Mouse (Mus musculus) brain, adult 2 months (tissue): ENCODE measurements around the gene Spryd4.
"Not testable (repeated sequence)": the region's sequence is repeated elsewhere in the genome, so short reads cannot be mapped to it uniquely, and the experiment has no call there.

ENCODE experiments used
- DNase-seq: peaks from one replicate; pipeline ENCODE4 v3.0.0; 2011; ENCODE audit warnings: low read depth, low spot score

Gene Spryd4

DNA sequence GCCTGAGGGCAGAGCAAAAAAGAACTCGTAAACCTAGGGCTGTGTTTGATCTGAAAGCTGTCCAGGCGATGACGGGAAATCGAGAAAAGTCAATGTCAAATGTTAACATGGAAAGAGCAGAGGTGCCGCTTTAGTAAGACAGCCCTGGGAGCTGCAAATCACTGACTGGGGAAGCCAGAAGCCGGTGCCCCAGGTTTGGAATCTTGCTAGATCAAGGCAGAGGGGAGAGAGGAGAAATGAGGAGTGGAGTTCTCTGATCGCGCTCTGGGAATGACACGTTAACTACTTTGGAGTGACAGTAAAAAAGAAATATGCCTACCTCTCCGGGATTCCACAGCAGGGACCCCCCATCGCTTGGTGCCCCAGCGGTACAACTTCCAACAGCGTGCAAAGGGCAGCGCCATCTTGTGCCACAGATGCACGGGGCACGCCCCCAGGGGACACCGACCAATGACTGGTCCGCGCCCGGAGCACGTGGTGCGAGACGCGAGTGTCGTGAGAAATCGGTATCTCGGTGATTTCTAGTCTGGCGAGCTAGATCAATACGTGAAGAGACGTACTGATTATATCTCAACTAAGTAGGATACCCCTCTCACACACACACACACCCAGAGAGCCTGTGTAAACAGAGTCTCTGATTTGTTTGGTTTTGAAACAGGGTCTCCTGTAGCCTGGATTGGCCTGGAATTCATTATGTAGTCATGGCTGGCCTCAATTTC lies at the start of gene Spryd4:
Gene Spryd4 (minus strand): TSS at position 418 of the 719 bp plus-strand sequence.
- peak; percentile 95 for DNase-seq

GRCm38 (mm10) chr10:128260376-128260775 lies 48.8 kb upstream of the Spryd4 start:
- DNase-seq: not testable (repeated sequence)

- DNase-seq: no peak
Measured at GRCm38 (mm10) chr10:128259946-128260345, 48.3 kb upstream of the Spryd4 start.

GRCm38 (mm10) chr10:128258953-128259352 lies 47.3 kb upstream of the Spryd4 start:
- DNase-seq: peak; percentile 44

DNA sequence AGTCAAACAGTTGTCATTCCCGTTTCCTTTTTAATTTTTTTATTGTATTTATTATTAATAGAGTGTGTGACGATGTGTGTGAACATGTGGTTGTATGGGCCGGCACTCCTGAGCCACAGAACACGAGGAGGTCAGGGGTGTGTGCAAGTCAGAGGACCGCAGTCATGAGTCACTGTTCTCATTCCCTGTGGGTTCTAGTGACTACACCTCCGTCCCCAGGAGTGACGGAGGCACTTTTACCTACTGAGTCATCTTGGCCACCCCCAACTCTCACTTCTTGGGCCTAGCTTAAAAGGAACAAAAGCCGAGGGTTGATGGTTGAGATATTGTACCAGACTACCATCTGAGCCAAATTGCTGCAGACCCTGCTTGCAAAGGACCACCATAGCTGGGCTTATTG lies 44.7 kb upstream of the Spryd4 start:
- DNase-seq: peak; percentile 56

DNA sequence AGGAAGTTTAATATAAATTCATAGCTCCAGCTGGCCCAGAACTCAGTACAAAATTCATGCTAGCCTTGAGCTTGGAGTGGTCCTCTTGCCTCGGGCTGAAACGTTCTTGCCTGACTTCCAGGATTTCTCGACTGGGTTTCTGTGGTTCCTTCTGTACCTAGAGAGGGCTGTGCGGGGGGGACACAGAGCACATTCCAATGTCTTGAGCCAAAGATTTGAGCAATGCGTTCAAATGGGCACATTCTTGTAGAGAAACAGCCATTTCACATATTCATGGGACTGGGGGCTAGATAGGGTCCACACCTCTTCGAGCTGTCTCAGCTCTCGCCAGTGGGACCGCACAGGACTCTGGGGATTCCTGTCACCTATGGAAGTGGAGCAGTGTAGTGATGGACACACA lies 44.3 kb upstream of the Spryd4 start:
- no peak for DNase-seq

DNA sequence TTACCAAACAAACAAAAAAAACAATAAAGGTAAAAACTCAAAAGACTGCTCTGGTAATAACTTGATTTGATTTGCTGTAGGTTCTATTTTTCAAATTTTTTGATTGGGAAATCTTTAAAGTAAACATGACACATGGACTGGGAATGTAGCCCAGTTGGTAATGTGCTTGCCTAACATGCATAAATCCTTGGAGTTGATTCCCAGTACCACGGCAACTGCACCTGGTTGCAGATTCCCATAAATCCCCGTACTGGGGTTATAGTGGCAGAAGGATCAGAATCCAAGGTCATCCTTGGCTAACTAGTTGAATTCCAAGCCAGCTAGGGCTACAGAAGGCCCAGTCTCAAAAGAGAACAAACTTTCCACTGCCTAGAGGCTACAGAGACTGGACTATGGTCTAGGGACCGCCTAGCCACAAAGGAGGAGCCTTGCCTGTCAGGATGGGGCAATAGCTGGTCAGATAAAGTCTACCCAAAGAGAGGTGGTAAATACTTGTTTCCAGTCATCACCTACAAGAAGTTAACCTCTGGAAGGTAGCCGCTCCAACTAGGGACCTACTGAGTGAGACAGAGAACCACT lies 42.2 kb upstream of the Spryd4 start, which contains the start of gene Apon:
Gene Apon (plus strand): TSS at position 420 of the 579 bp plus-strand sequence.
- no peak for DNase-seq

GRCm38 (mm10) chr10:128250565-128250964 lies 39.0 kb upstream of the Spryd4 start:
- no peak for DNase-seq

GRCm38 (mm10) chr10:128247020-128247732 lies 35.6 kb upstream of the Spryd4 start:
- DNase-seq: no peak

GRCm38 (mm10) chr10:128244121-128244520 lies 32.5 kb upstream of the Spryd4 start:
- no peak for DNase-seq

- DNase-seq: no peak
Measured at GRCm38 (mm10) chr10:128243252-128243651, 31.6 kb upstream of the Spryd4 start.

GRCm38 (mm10) chr10:128240131-128240530 lies 28.5 kb upstream of the Spryd4 start:
- DNase-seq: no peak

GRCm38 (mm10) chr10:128239140-128239539 lies 27.5 kb upstream of the Spryd4 start:
- no peak for DNase-seq

DNA sequence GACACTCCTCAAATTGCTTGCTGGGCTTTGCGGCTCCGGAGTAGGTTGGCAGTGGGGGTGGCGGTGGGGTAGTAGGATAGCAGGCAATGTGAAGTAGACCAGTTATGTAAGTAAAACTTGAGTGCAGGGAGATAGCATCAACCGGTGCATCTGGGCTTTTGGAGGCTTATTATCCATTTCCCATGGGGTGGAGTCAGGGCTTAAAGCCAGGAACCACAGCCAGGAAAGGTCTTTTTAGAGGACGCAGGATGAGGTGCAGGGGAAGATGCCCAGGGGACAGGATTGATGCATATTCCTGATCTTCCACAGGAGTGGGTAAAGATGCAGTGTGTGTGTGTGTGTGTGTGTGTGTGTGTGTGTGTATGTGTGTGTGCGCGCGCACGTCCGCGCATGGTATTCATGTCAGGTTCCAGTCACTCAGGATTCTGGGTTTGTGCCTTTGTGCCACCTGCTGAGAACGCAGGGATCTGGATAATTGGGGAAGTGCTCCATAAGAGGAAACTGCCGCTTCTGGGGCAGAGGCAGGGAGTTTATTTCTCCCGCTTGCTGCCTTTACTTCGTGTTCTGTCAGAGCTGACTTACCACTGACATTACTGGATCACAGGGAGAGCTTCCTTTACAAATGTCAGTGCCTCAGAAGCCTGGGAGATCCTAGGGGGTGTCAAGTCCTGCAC lies 26.3 kb upstream of the Spryd4 start:
- DNase-seq: peak; percentile 71

DNA sequence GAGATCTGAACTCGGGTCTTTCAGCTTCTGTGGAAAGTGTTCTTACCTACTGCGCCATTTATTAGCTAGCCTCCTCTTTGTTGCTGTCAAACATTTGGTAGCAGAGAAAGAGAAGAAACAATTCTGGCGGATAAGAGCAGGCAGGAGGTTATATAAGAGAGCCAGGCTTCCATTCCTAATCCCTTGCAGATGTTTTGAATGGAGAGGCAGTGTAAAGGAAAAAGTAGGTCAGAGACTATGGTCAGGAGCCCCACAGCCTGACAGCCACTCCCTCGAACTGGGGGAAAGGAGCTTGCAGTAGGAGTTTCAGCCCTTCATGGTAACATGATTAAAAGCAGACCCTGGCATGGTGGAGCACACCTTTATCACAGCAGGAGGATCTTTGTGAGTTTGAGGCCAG lies 24.7 kb upstream of the Spryd4 start:
- DNase-seq: peak; percentile 29

GRCm38 (mm10) chr10:128232420-128232985 lies 20.9 kb upstream of the Spryd4 start:
- DNase-seq: peak; percentile 95

DNA sequence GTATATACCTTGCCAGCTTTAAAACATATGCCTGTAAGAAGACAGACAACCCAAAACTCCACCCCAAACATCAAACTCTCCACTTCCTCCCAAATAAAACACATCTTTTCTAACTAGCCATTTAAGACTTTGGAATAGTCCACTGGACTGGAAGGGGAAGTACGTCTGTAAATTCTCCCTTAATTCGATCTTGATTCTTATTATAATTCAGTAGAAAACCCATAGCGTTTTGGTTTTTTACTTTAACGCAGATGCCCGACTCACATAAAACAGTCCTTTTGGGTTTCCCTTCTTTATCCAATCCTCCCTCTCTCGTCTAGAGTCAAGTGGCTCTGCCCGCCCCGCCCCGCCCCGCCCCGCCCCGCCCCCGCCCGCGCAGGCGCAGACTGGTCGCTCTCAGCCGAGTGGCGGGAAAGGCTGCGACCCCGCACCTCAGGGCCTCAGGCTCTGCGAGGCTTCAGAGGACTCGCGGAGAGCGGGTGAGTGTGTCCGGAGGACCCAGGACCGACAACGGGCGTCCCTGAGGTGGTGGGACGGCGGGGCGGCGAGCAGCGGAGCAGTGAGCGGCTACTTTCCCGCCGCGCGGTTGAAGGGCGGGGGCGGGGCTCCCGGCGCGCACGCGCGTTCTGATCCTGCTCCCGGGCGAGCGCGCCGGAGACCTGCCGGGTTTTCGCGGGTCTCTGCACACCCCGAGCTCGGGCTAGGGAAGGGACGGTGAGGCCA lies 20.3 kb upstream of the Spryd4 start, which contains the start of gene Timeless:
Gene Timeless (plus strand): TSS at position 369 of the 723 bp plus-strand sequence.
- peak; percentile 79 for DNase-seq

DNA sequence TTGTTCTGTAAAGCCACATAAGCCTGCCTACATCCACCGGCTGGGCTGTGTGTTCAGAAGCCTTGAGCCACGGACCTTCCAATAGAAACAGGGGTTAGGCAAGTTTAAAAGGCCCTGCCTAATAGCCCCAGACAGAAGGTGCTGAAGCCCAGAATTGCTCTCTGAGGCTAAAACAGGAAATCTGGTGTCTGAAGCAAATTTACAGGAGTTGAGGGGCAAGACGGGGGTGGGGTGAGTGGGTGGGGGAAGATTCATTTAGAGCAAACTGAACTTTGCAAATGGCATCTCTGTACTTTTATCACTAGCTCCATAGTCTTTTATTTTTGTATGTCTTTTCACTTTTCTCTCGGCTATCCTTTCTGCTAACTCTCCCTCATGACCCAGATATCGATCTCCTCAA lies 19.5 kb upstream of the Spryd4 start:
- DNase-seq: no peak

- no peak for DNase-seq
Measured at GRCm38 (mm10) chr10:128230582-128230981, 19.0 kb upstream of the Spryd4 start.

DNA sequence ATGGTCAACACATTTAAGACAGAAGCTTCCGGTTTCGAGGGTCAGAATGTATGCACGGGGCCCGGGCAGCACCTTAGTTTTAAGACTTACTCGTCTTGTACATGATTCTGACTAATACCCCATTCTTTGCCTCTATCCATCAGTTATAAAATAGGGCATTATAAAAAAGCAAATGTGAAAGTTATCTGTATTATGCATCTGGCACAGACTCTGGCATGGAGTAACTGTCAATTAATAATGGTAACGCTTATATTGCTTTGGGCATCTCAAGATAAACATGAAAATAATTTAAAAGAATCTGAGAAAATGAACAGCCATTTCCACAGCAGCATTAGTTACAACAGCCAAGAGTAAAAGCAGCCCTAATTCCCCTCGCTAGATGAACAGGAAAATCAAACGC lies 16.4 kb upstream of the Spryd4 start:
- DNase-seq: no peak

- no peak for DNase-seq
Measured at GRCm38 (mm10) chr10:128227592-128227991, 16.0 kb upstream of the Spryd4 start.
